Mouse (Mus musculus) splenic B cell, adult 2 months (primary cell): ENCODE measurements around the gene Ssxb6.
"Not testable (repeated sequence)": the region's sequence is repeated elsewhere in the genome, so short reads cannot be mapped to it uniquely, and the experiment has no call there.

Experiments used
- DNase-seq: peaks from one replicate; pipeline ENCODE4 v3.0.0-alpha.2; 2011; ENCODE audit warnings: low read depth, low spot score
- H3K27me3 ChIP-seq: 2 replicates; pipeline ENCODE4 v1.6.1; 2012; ENCODE audit warnings: mild to moderate bottlenecking, low read length, moderate library complexity, mixed read lengths; ENCODE audit not compliant: control insufficient read depth, poor library complexity, insufficient read depth, severe bottlenecking
- H3K36me3 ChIP-seq: 2 replicates; pipeline ENCODE4 v1.6.1; 2012; ENCODE audit warnings: mild to moderate bottlenecking, low read length, moderate library complexity, mixed read lengths; ENCODE audit not compliant: control insufficient read depth, poor library complexity, insufficient read depth, severe bottlenecking

Gene Ssxb6

GRCm38 (mm10) chrX:8548155-8548554, at the start of gene Ssxb6:
TSS of gene Ssxb6 (minus strand) at chrX:8548255.
- DNase-seq, H3K36me3 ChIP-seq: not testable (repeated sequence)

GRCm38 (mm10) chrX:8591716-8592115, 43.7 kb upstream of the Ssxb6 start, which contains the start of gene Ssxb3:
TSS of gene Ssxb3 (minus strand) at chrX:8591816.
- H3K27me3 ChIP-seq, H3K36me3 ChIP-seq, DNase-seq: not testable (repeated sequence)

More at GRCm38 (mm10) chrX:8548155-8548554, at the start of gene Ssxb6:
- H3K27me3 ChIP-seq = not testable (repeated sequence)

DNA sequence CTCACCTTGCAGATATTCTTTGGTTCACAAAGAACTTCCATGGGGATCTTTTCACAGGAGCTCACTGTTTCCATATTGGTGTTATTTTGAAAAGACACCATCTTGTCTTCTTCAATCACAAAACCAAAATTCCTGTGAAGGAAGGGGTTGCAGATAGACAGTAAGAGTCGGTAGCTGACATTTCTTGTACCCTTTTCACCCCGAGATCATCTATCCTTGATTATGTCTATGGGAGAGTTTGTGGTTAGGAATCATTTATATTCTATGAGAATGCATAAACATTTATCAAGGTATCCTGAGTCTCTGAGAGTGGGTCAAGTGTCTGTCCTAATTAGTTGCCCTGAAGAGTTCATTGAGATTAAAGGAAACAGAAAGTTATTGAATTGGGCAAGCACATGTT, 23.2 kb downstream of the Ssxb6 start, which contains the start of gene Gm14459:
Gene Gm14459, minus strand, starts transcription at position 101 of the 400 bp plus-strand sequence.
- H3K36me3 ChIP-seq = no peaks in the 10 kb centered on the region
- no peak for DNase-seq
- H3K27me3 ChIP-seq = no peaks in the 10 kb centered on the region
